Mouse (Mus musculus) MEL (cell line): Measurements from ENCODE around the gene Synj1. TPM values are rescaled to one million over a fixed set of nuclear protein-coding genes. Genes with fewer than 3 reads are reported as not detected.
A peak's percentile ranks its signal among the peaks of the same experiment; 100 is the strongest.

Experiments
- DNase-seq: peaks from one replicate; pipeline ENCODE4 v3.0.0; 2011; ENCODE audit warnings: low read depth, low spot score
- H3K27ac ChIP-seq: 2 replicates; pipeline ENCODE4 v1.5.1; 2012; ENCODE audit warnings: low read depth, mild to moderate bottlenecking, control low read depth, low read length, moderate library complexity; ENCODE audit not compliant: control insufficient read depth
- H3K27me3 ChIP-seq, 2 experiments: fragments of 150-350 bp in 1 of 2; sonication (generic) in 1 of 2; 2 replicates each; pipeline ENCODE4 v1.6.1; 2012; ENCODE audit warnings: low read length in 2 of 2, mild to moderate bottlenecking in 2 of 2, improper control_type of control experiment in 1 of 2, moderate library complexity in 1 of 2; ENCODE audit not compliant: insufficient read depth in 2 of 2, control insufficient read depth in 1 of 2
- H3K36me3 ChIP-seq, 2 experiments: 2 replicates each; pipeline ENCODE4 v1.6.1; 2012 to 2014; ENCODE audit warnings: low read length in 2 of 2, improper control_type of control experiment in 1 of 2, inconsistent platforms in 1 of 2, mild to moderate bottlenecking in 1 of 2; ENCODE audit not compliant: insufficient read depth in 2 of 2, control insufficient read depth in 1 of 2
- H3K4me1 ChIP-seq, 2 experiments: fragments of 150-350 bp in 1 of 2; sonication (generic) in 1 of 2; 2 replicates each; pipeline ENCODE4 v1.6.1; 2012; ENCODE audit warnings: low read length in 2 of 2, improper control_type of control experiment in 1 of 2, mild to moderate bottlenecking in 1 of 2; ENCODE audit not compliant: insufficient read depth in 2 of 2, control insufficient read depth in 1 of 2
- H3K4me3 ChIP-seq, 2 experiments: fragments of 150-350 bp in 1 of 2; sonication (generic) in 1 of 2; 2 replicates each; pipeline ENCODE4 v1.5.1; 2012; ENCODE audit warnings: low read depth in 2 of 2, low read length in 2 of 2, mild to moderate bottlenecking in 2 of 2, moderate library complexity in 2 of 2, control low read depth in 1 of 2, improper control_type of control experiment in 1 of 2; ENCODE audit not compliant: control insufficient read depth in 1 of 2, insufficient read depth in 1 of 2
- H3K79me2 ChIP-seq: 2 replicates; pipeline ENCODE4 v1.6.1; 2012; ENCODE audit warnings: mild to moderate bottlenecking, low read length, moderate library complexity; ENCODE audit not compliant: control insufficient read depth, poor library complexity, insufficient read depth
- H3K9ac ChIP-seq: 2 replicates; pipeline ENCODE4 v1.6.1; 2012; ENCODE audit warnings: low read depth, mild to moderate bottlenecking, control low read depth, low read length, moderate library complexity; ENCODE audit not compliant: control insufficient read depth, poor library complexity, severe bottlenecking
- H3K9me3 ChIP-seq: fragments of 150-350 bp; sonication (generic); replicated peaks from 2 replicates; pipeline ENCODE4 v1.6.1; 2012; ENCODE audit warnings: mild to moderate bottlenecking, low read length, improper control_type of control experiment, moderate library complexity; ENCODE audit not compliant: insufficient read depth
- BHLHE40 ChIP-seq: IDR thresholded peaks from 2 replicates; pipeline ENCODE4 v1.6.1; 2012; ENCODE audit warnings: low read depth, mild to moderate bottlenecking, inconsistent platforms, low read length, improper control_type of control experiment, borderline replicate concordance
- CHD1 ChIP-seq: IDR thresholded peaks from 2 replicates; pipeline ENCODE4 v1.6.1; 2012; ENCODE audit warnings: low read depth, mild to moderate bottlenecking, inconsistent platforms, low read length, improper control_type of control experiment
- CHD2 ChIP-seq: IDR thresholded peaks from 2 replicates; pipeline ENCODE4 v1.6.1; 2011; ENCODE audit warnings: low read length, improper control_type of control experiment
- ELF1 ChIP-seq: IDR thresholded peaks from 2 replicates; pipeline ENCODE4 v1.6.1; 2014; ENCODE audit warnings: low read depth, mild to moderate bottlenecking, inconsistent platforms, low read length, improper control_type of control experiment, moderate library complexity
- EP300 ChIP-seq, 2 experiments: IDR thresholded peaks; 2 replicates each; pipeline ENCODE4 v1.6.1; 2011; ENCODE audit warnings: improper control_type of control experiment in 2 of 2, low read length in 2 of 2, low read depth in 1 of 2, mild to moderate bottlenecking in 1 of 2
- ETS1 ChIP-seq: IDR thresholded peaks from 2 replicates; pipeline ENCODE4 v1.6.1; 2012; ENCODE audit warnings: low read depth, mild to moderate bottlenecking, inconsistent platforms, low read length, improper control_type of control experiment, moderate library complexity
- GABPA ChIP-seq: IDR thresholded peaks from 2 replicates; pipeline ENCODE4 v1.6.1; 2012; ENCODE audit warnings: low read depth, mild to moderate bottlenecking, inconsistent platforms, low read length, improper control_type of control experiment, moderate library complexity
- JUND ChIP-seq: IDR thresholded peaks from 2 replicates; pipeline ENCODE4 v1.6.1; 2011; ENCODE audit warnings: low read depth, mild to moderate bottlenecking, improper control_type of control experiment, low read length
- KAT2A ChIP-seq: conservative IDR thresholded peaks from 2 replicates; pipeline ENCODE4 v1.6.1; 2012; ENCODE audit warnings: low read depth, low read length, improper control_type of control experiment, inconsistent platforms
- MAFK ChIP-seq: IDR thresholded peaks from 2 replicates; pipeline ENCODE4 v1.6.1; 2011; ENCODE audit warnings: low read depth, mild to moderate bottlenecking, low read length, improper control_type of control experiment, borderline replicate concordance
- MAX ChIP-seq: IDR thresholded peaks from 2 replicates; pipeline ENCODE4 v1.6.1; 2011; ENCODE audit warnings: low read length, improper control_type of control experiment
- MYB ChIP-seq: IDR thresholded peaks from 2 replicates; pipeline ENCODE4 v1.6.1; 2011; ENCODE audit warnings: mild to moderate bottlenecking, low read depth, low read length, improper control_type of control experiment
- NELFE ChIP-seq: IDR thresholded peaks from 2 replicates; pipeline ENCODE4 v1.6.1; 2011; ENCODE audit warnings: low read depth, low read length, improper control_type of control experiment
- POLR2AphosphoS2 ChIP-seq: IDR thresholded peaks from 2 replicates; pipeline ENCODE4 v1.6.1; 2011; ENCODE audit warnings: low read length, improper control_type of control experiment
- POLR2AphosphoS5 ChIP-seq: IDR thresholded peaks from 2 replicates; pipeline ENCODE4 v1.6.1; 2012; ENCODE audit warnings: low read depth, borderline replicate concordance, mild to moderate bottlenecking, inconsistent platforms, low read length, moderate library complexity, mixed read lengths
- RAD21 ChIP-seq: IDR thresholded peaks from 2 replicates; pipeline ENCODE4 v1.6.1; 2011; ENCODE audit warnings: mild to moderate bottlenecking, low read depth, low read length, improper control_type of control experiment
- RCOR1 ChIP-seq: IDR thresholded peaks from 2 replicates; pipeline ENCODE4 v1.6.1; 2012; ENCODE audit warnings: low read depth, mild to moderate bottlenecking, inconsistent platforms, low read length, improper control_type of control experiment
- SIN3A ChIP-seq: IDR thresholded peaks from 2 replicates; pipeline ENCODE4 v1.6.1; 2012; ENCODE audit warnings: low read length, improper control_type of control experiment, inconsistent platforms
- UBTF ChIP-seq: IDR thresholded peaks from 2 replicates; pipeline ENCODE4 v1.6.1; 2012; ENCODE audit warnings: low read depth, mild to moderate bottlenecking, inconsistent platforms, low read length, improper control_type of control experiment, moderate library complexity, borderline replicate concordance; ENCODE audit not compliant: insufficient read depth
- polyA plus RNA-seq, 2 experiments: library from polyadenylated mRNA; stranded (reverse) in 1 of 2; unstranded in 1 of 2; fragments of >175 nt in 1 of 2; fragments of >200 nt in 1 of 2; gene quantifications; 2 replicates each; pipeline versions ENCODE4 v1.2.1 to v1.2.4; 2012; ENCODE audit warnings: low replicate concordance in 2 of 2, low read depth in 1 of 2; ENCODE audit not compliant: insufficient read length in 2 of 2, insufficient read depth in 1 of 2, missing spikeins in 1 of 2
- total RNA-seq: library from RNA; depleted of rRNA; stranded (reverse); fragments of 300-350 nt; gene quantifications from 2 replicates; pipeline ENCODE4 v1.2.3, GENCODE M21; 2012

Synj1 gene
- total and polyA plus RNA-seq, 3 experiments = 5.0 to 34.5 TPM; not detected in 1

- no peak overlapping the region for H3K4me3 ChIP-seq
- H3K79me2 ChIP-seq = peaks cover 7% of the 10 kb centered on the region; the same call in 1 of the 2 replicates
- no peak for DNase-seq
- H3K27me3 ChIP-seq = no peaks in the 10 kb centered on the region
- H3K27ac ChIP-seq = no peak overlapping the region
- peaks cover 17 to 24% of the 10 kb centered on the region in 2 experiments for H3K4me1 ChIP-seq
- H3K9ac ChIP-seq = no peak overlapping the region
- H3K36me3 ChIP-seq = peaks cover 0 to 17% of the 10 kb centered on the region in 2 experiments; a peak in 2 of 4 replicates
- no peaks in the 10 kb centered on the region for H3K9me3 ChIP-seq
- TF ChIP-seq KAT2A (no peak), POLR2AphosphoS2 (no peak), BHLHE40 (no peak), EP300 (IDR thresholded peaks at IDR 0.05; ENCODE audit: low read depth in 1 of 2, low read length in 2 of 2) (no peak), JUND (no peak), ETS1 (no peak), CHD1 (no peak), NELFE (no peak), SIN3A (no peak), MAFK (no peak), RCOR1 (no peak), RAD21 (no peak), GABPA (no peak), POLR2AphosphoS5 (no peak), MYB (no peak), UBTF (no peak)
Observed at GRCm38 (mm10) chr16:90996327-90997243, 14.5 kb downstream of the Synj1 start.

GRCm38 (mm10) chr16:90995498-90995897 lies 15.6 kb downstream of the Synj1 start:
- H3K9ac ChIP-seq = peak overlapping the region; percentile 48
- peak; percentile 79 for DNase-seq
- TF ChIP-seq ELF1 (peak; percentile 71), MAFK (no peak), MAX (no peak), POLR2AphosphoS5 (no peak), UBTF (no peak), BHLHE40 (no peak), CHD1 (peak; percentile 72; the same call in 1 of the 2 replicates), SIN3A (0 out of 2 replicates have a peak, but pooled peaks have one; percentile 35), CHD2 (no peak), ETS1 (0 out of 2 replicates have a peak, but pooled peaks have one; percentile 17)
- H3K4me1 ChIP-seq = peaks cover 17 to 24% of the 10 kb centered on the region in 2 experiments
- H3K9me3 ChIP-seq = no peaks in the 10 kb centered on the region
- peak overlapping the region; percentile 37 to 61; a peak in 3 of 4 replicates for H3K4me3 ChIP-seq
- peaks cover 0 to 15% of the 10 kb centered on the region in 2 experiments; a peak in 2 of 4 replicates for H3K36me3 ChIP-seq
- H3K27ac ChIP-seq = peak overlapping the region; percentile 69
- H3K27me3 ChIP-seq = no peaks in the 10 kb centered on the region
- peaks cover 6% of the 10 kb centered on the region; the same call in 1 of the 2 replicates for H3K79me2 ChIP-seq
